Mouse (Mus musculus) neutrophil, adult 5-6 weeks (primary cell): Measurements from ENCODE around the gene Pla1a. TPM values are rescaled to one million over a fixed set of nuclear protein-coding genes. Genes with fewer than 3 reads are reported as not detected.

Experiments
- ATAC-seq: fragments of 151-379, 151-347 bp; 2 replicates; pipeline ENCODE4 v1.8.0; 2017; ENCODE audit warnings: mild to moderate bottlenecking, moderate TSS enrichment; ENCODE audit not compliant: insufficient number of reproducible peaks, poor library complexity, low FRiP score, severe bottlenecking; ENCODE audit errors: extremely low read depth
- total RNA-seq: library from RNA; stranded (forward); fragments of 200-1000 nt; gene quantifications from 2 replicates; pipeline ENCODE4 v1.2.3, GENCODE M21; 2017

Pla1a gene
- total RNA-seq, 1 experiment from 2014 or later = 0.47 TPM

DNA sequence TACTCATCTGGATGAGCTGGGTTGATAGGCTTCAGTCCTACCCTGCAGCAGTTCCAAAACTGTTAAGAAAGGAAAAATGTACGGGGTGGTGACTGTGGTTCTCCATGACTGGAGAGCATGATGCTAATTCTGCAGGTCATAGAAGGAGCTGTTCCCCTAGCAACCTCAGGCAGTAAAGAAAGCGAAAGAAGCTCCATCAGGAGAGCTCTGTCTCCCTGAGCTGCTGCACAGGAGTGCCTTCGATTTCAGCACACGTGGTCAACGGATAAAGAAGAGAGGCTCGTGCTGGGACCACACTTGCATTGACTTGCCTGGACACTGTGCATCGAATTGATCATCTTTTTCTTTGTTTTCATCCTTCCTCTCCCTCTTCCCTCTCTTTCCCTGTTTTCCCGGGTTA, 9.3 kb upstream of the Pla1a start:
- no peak for ATAC-seq

GRCm38 (mm10) chr16:38441611-38442010, 8.7 kb upstream of the Pla1a start:
- no peak for ATAC-seq

DNA sequence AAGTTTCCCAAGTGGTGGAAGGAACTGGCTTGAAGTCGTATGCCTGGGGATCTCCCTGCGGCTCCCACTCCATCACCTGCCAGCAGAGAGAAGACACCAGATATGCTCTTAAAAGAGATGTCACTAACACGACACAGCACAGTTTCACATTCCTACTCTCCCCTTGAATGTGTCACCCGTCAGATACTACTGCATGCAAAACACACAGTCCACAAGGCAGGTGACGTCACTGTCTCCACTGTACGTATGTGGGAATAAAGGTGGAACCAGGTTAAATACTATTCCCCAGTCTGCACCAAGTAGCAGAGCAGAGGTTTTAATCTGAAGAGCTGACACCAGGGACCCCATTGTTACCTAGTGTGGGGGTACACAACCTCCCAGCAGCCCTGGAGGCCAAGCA, 7.5 kb upstream of the Pla1a start:
- ATAC-seq = no peak

DNA sequence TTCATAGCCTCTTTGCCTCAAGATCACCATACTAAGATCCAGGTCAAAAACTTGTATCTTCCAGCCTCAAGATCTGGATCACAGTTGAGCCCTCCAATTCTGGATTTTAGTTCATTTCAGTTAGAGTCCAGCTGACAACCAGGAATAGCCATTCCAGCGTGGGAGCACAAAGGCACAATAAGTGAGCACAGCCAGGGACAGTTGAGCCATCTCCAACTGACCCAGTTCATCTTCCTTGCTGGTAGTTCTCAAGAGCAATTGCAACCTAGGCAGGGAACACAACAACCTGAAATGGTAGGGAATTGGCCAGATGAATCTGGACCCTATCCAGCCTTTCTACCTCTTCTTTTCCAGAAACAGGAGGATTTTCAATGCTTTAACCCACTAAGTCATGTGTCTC, 6.2 kb upstream of the Pla1a start:
- no peak for ATAC-seq

- ATAC-seq = no peak
Measured at GRCm38 (mm10) chr16:38434295-38434795, 1.4 kb upstream of the Pla1a start.

- no peak for ATAC-seq
Measured at GRCm38 (mm10) chr16:38433514-38433913, 569 bp upstream of the Pla1a start.

GRCm38 (mm10) chr16:38431446-38432185, 1.3 kb downstream of the Pla1a start:
- ATAC-seq = no peak

DNA sequence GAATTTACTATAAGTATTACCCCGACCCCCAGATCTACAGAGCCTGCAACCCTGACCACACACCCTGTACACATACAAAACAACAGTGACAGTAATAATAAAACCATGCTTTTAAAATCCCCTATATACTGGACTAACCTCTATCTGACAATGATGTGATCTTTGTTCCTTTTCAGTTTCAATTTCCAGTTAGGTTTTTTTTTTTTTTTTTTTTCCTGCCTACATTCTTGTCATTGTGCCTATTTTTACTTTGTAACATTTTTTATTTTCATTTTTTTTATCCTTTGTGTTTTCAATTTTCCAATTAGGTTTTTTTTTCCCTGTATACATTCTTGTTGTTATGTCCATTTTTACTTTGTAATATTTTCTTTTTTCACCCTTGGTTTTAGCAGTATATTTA, 7.1 kb downstream of the Pla1a start:
- no peak for ATAC-seq

GRCm38 (mm10) chr16:38425374-38425773, 7.6 kb downstream of the Pla1a start:
- no peak for ATAC-seq

GRCm38 (mm10) chr16:38414953-38415352, 18.0 kb downstream of the Pla1a start:
- ATAC-seq = no peak

GRCm38 (mm10) chr16:38408416-38408815, 24.5 kb downstream of the Pla1a start:
- no peak for ATAC-seq

DNA sequence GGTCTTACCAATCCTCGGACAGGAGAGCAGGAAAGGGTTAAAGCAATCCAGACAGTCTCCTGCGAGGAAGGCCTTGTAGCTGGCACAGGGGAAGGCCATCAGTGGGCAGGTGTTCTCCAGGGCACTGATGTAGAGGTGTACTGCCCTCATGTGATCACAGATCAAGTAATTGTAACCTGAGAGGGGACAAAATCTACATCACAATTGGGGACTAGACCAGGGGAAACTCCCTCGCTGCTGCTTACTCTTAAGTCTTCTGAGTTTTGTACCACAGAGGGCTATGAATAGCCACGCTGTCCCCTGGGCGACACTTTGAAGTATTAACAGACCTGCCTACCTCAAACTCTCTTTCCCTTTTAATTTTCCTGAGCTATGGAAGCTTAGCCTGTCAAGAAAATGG, 25.4 kb downstream of the Pla1a start:
- ATAC-seq = no peak

GRCm38 (mm10) chr16:38406708-38407107, 26.2 kb downstream of the Pla1a start:
- ATAC-seq = peak; percentile 35; the same call in 1 of the 2 replicates

DNA sequence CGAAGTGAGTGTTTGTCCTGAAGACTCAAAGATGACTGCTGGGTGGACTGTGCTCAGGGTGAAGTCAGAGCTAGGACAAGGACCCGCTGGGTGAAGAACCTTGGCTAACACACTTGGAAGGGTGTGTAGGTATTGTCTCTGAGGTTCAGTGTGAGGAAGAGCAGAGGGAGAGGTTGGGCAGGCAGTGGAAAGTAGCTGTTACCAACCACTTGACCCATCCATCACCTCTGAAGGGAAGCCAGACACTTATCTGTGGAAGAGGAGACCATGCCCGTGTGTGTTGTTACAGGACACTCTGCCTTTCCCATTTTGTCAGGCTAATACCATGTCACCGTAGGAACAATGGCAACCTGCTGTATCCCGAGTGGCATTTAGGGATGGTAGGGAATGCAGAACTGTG, 26.7 kb downstream of the Pla1a start:
- ATAC-seq = no peak

- peak; percentile 83 for ATAC-seq
Measured at GRCm38 (mm10) chr16:38403639-38404038, 29.3 kb downstream of the Pla1a start.

DNA sequence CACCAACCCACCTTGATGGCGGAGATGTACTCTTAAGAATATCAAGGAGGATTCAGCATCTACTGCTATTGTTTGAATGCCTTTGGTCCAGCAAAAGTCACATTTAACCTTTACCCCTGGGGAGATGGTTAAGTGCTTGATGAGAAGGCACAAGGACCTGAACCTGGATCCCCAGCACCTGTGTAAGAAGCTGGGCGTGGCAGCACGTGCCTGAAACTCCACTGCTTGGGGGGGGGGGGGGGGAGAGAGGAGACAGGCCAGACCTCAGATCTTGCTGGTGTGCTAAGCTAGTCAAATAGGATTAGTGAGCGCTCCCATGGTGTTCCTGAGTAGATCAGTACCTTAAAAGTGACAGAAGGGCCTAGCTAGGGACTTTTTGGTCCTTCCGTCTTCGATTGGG, 31.5 kb downstream of the Pla1a start:
- ATAC-seq = no peak

GRCm38 (mm10) chr16:38400311-38400960, 32.5 kb downstream of the Pla1a start:
- no peak for ATAC-seq

DNA sequence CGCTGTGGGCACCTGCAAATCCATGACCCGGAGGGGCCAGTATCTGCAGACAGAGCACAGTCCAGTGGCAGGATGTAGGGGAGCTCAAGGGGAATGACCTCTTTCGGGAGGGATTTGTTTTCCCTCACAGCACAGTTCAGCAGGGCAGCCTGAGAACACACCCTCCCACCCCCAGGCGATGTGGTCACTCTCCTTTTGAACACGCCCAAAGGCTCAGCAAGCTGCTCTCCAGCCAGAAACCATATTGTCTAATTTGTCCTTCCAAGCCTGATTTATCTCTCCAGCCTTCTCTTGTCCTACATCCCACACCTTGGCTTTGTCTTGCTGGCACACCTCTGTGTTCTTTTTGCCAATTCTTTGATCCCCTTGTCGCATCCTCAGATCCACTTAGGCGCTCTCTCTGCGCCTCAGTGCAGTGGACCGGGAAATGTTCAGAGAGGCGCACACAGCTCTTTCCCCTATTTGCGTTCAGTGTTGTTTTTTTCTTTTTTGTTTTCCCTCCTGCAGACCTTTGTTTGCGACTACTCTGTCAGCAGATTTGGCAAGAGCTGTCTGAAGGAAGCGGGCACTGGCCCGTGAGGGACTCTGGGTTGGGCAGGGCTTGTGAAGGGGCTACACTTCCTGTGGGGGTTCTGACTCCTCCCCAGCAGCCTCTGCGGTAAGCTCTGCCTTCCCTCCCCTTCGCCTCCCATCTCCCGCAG, 33.3 kb downstream of the Pla1a start:
- ATAC-seq = peak; percentile 21

- ATAC-seq = no peak
Measured at GRCm38 (mm10) chr16:38399076-38399475, 33.9 kb downstream of the Pla1a start.

DNA sequence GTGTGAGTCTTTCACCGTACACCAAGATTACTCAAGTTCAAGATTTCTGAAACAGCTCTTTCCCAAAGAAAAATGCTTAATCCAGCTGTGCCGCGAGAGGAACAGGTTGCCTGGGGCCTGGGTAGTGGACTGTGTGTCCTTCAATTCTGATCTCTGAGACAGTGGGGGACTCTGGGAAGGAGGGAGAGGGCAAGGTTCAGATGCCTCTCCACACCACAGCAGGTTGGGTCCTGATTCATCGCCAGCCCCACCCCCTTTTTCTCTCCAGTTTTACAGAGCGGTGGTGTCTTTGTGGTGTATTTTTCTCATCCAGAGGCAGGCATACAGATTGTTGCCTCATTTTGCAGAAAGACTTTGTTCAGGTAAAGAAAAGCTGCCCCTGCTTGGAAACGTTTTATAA, 34.7 kb downstream of the Pla1a start:
- ATAC-seq = no peak
